Mouse (Mus musculus) stomach, embryonic 14.5 days (tissue): Measurements from ENCODE around the gene Gpx7. TPM values are rescaled to one million over a fixed set of nuclear protein-coding genes. Genes with fewer than 3 reads are reported as not detected.

ENCODE experiments used
- ATAC-seq: fragments of 200-750 bp; cut with Nextera tagmentation; 2 replicates; pipeline ENCODE4 v1.8.0; 2017; ENCODE audit warnings: low read depth, moderate TSS enrichment; ENCODE audit not compliant: insufficient number of reproducible peaks, insufficient read depth, low FRiP score
- H3K27ac ChIP-seq: fragments of 300-500 bp; sonication (generic); 2 replicates; pipeline ENCODE4 v1.5.1; 2014; ENCODE audit warnings: mild to moderate bottlenecking, low read length, moderate library complexity, mixed read lengths
- H3K27me3 ChIP-seq: fragments of 300-500 bp; sonication (generic); 2 replicates; pipeline ENCODE4 v1.6.1; 2014; ENCODE audit warnings: low read length, control low read depth, mixed read lengths; ENCODE audit not compliant: control insufficient read depth, insufficient read depth
- H3K36me3 ChIP-seq: fragments of 300-500 bp; sonication (generic); 2 replicates; pipeline ENCODE4 v1.6.1; 2014; ENCODE audit warnings: mild to moderate bottlenecking, control low read depth, low read length, moderate library complexity, mixed read lengths; ENCODE audit not compliant: control insufficient read depth, insufficient read depth
- H3K4me1 ChIP-seq: fragments of 300-500 bp; sonication (generic); 2 replicates; pipeline ENCODE4 v1.6.1; 2014; ENCODE audit warnings: low read length, control low read depth, mixed read lengths; ENCODE audit not compliant: control insufficient read depth, insufficient read depth
- H3K4me2 ChIP-seq: fragments of 300-500 bp; sonication (generic); replicated peaks from 2 replicates; pipeline ENCODE4 v1.6.1; 2014; ENCODE audit warnings: low read depth, low read length, control low read depth
- H3K4me3 ChIP-seq: fragments of 300-500 bp; sonication (generic); 2 replicates; pipeline ENCODE4 v1.5.1; 2014; ENCODE audit warnings: low read depth, low read length, control low read depth
- H3K9ac ChIP-seq: fragments of 300-500 bp; sonication (generic); replicated peaks from 2 replicates; pipeline ENCODE4 v1.6.1; 2014; ENCODE audit warnings: low read depth, mild to moderate bottlenecking, control low read depth, low read length, moderate library complexity, mixed read lengths
- H3K9me3 ChIP-seq: fragments of 300-500 bp; sonication (generic); 2 replicates; pipeline ENCODE4 v1.6.1; 2016; ENCODE audit warnings: low read depth, low read length, control low read depth; ENCODE audit not compliant: control insufficient read depth
- WGBS: fragments of 180-500 bp; shearing (Covaris S2); extraction: QIAGEN DNeasy Blood & Tissue Kit; methylation state at CpG from one replicate; pipeline ENCODE4 v1.1.7; 2014; 5-methylcytosine and 5-hydroxymethylcytosine counted together
- polyA plus RNA-seq: library from polyadenylated mRNA; unstranded; fragments of >200 nt; fragmentation: Nextera tagmentation; extraction: Ambion mirVana; gene quantifications from 2 replicates; pipeline ENCODE4 v1.2.1, GENCODE M21; 2014

Gpx7 gene
- polyA plus RNA-seq, 1 experiment from 2014 or later, result 65.8 TPM

- no peaks in the 10 kb centered on the region for H3K27me3 ChIP-seq
- no peak overlapping the region for H3K4me3 ChIP-seq
- WGBS, result 9% methylated on average over 6 of the region's 6 CpGs
- H3K9ac ChIP-seq, result no peak overlapping the region
- H3K4me1 ChIP-seq, result peaks cover 27% of the 10 kb centered on the region; the same call in 1 of the 2 replicates
- no peaks in the 10 kb centered on the region for H3K9me3 ChIP-seq
- no peaks in the 10 kb centered on the region for H3K36me3 ChIP-seq
- ATAC-seq, result peak; percentile 72; the same call in 1 of the 2 replicates
- peak overlapping the region; percentile 59; the same call in 1 of the 2 replicates for H3K27ac ChIP-seq
- H3K4me2 ChIP-seq, result no peak overlapping the region
These were observed 26.6 kb upstream of the Gpx7 start for GRCm38 (mm10) chr4:108433341-108433740.

- no peaks in the 10 kb centered on the region for H3K36me3 ChIP-seq
- no peaks in the 10 kb centered on the region for H3K27me3 ChIP-seq
- no peak overlapping the region for H3K27ac ChIP-seq
- 38% methylated on average over 2 of the region's 2 CpGs for WGBS
- H3K9me3 ChIP-seq, result no peaks in the 10 kb centered on the region
- H3K4me2 ChIP-seq, result no peak overlapping the region
- ATAC-seq, result no peak
- H3K4me1 ChIP-seq, result peaks cover 27% of the 10 kb centered on the region; the same call in 1 of the 2 replicates
- H3K9ac ChIP-seq, result no peak overlapping the region
- H3K4me3 ChIP-seq, result no peak overlapping the region
These were observed 24.8 kb upstream of the Gpx7 start for GRCm38 (mm10) chr4:108431561-108431936.

GRCm38 (mm10) chr4:108430656-108431560 is 24.1 kb upstream of the Gpx7 start:
- Histone ChIP-seq H3K4me2 (no peak overlapping the region), H3K27me3 (no peaks in the 10 kb centered on the region), H3K4me1 (peaks cover 27% of the 10 kb centered on the region; the same call in 1 of the 2 replicates), H3K9me3 (no peaks in the 10 kb centered on the region), H3K27ac (no peak overlapping the region), H3K4me3 (no peak overlapping the region), H3K9ac (no peak overlapping the region), H3K36me3 (no peaks in the 10 kb centered on the region)
- ATAC-seq, result no peak
- WGBS, result 54% methylated on average over 4 of the region's 4 CpGs

GRCm38 (mm10) chr4:108428341-108428721 is 21.6 kb upstream of the Gpx7 start:
- no peak overlapping the region for H3K9ac ChIP-seq
- peaks cover 23% of the 10 kb centered on the region; the same call in 1 of the 2 replicates for H3K4me1 ChIP-seq
- 72% methylated on average over 6 of the region's 6 CpGs for WGBS
- no peak overlapping the region for H3K4me2 ChIP-seq
- H3K27ac ChIP-seq, result 0 out of 2 replicates have a peak overlapping the region, but pooled peaks have one; percentile 12
- no peaks in the 10 kb centered on the region for H3K9me3 ChIP-seq
- H3K36me3 ChIP-seq, result no peaks in the 10 kb centered on the region
- no peaks in the 10 kb centered on the region for H3K27me3 ChIP-seq
- H3K4me3 ChIP-seq, result no peak overlapping the region
- no peak for ATAC-seq

GRCm38 (mm10) chr4:108427719-108428340 is 21.1 kb upstream of the Gpx7 start:
- Histone ChIP-seq H3K4me1 (peaks cover 19% of the 10 kb centered on the region; the same call in 1 of the 2 replicates), H3K9ac (no peak overlapping the region), H3K4me3 (no peak overlapping the region), H3K27me3 (no peaks in the 10 kb centered on the region), H3K4me2 (no peak overlapping the region), H3K9me3 (no peaks in the 10 kb centered on the region), H3K27ac (0 out of 2 replicates have a peak overlapping the region, but pooled peaks have one; percentile 12), H3K36me3 (no peaks in the 10 kb centered on the region)
- 42% methylated on average over 11 of the region's 11 CpGs for WGBS
- peak; percentile 87 for ATAC-seq

- WGBS, result 54% methylated on average over 2 of the region's 2 CpGs
- H3K4me1 ChIP-seq, result no peaks in the 10 kb centered on the region
- H3K27ac ChIP-seq, result no peak overlapping the region
- no peaks in the 10 kb centered on the region for H3K9me3 ChIP-seq
- H3K27me3 ChIP-seq, result no peaks in the 10 kb centered on the region
- H3K36me3 ChIP-seq, result no peaks in the 10 kb centered on the region
- H3K4me2 ChIP-seq, result no peak overlapping the region
- H3K9ac ChIP-seq, result no peak overlapping the region
- no peak for ATAC-seq
- H3K4me3 ChIP-seq, result no peak overlapping the region
These were observed 17.8 kb upstream of the Gpx7 start for GRCm38 (mm10) chr4:108424587-108424986.

GRCm38 (mm10) chr4:108407621-108408020 is 860 bp upstream of the Gpx7 start:
- H3K4me3 ChIP-seq, result no peak overlapping the region
- no peak for ATAC-seq
- WGBS, result 48% methylated on average over 8 of the region's 8 CpGs
- H3K27me3 ChIP-seq, result no peaks in the 10 kb centered on the region
- no peaks in the 10 kb centered on the region for H3K36me3 ChIP-seq
- H3K9me3 ChIP-seq, result no peaks in the 10 kb centered on the region
- peaks cover 16% of the 10 kb centered on the region; the same call in 1 of the 2 replicates for H3K4me1 ChIP-seq
- H3K4me2 ChIP-seq, result no peak overlapping the region
- no peak overlapping the region for H3K27ac ChIP-seq
- no peak overlapping the region for H3K9ac ChIP-seq

GRCm38 (mm10) chr4:108406138-108406860 is 462 bp downstream of the Gpx7 start:
- Histone ChIP-seq H3K9ac (peak overlapping the region; percentile 74), H3K27me3 (no peaks in the 10 kb centered on the region), H3K4me2 (peak overlapping the region; percentile 72), H3K4me3 (peak overlapping the region; percentile 41), H3K27ac (peak overlapping the region; percentile 70; the same call in 1 of the 2 replicates), H3K4me1 (peaks cover 16% of the 10 kb centered on the region; the same call in 1 of the 2 replicates), H3K36me3 (no peaks in the 10 kb centered on the region), H3K9me3 (no peaks in the 10 kb centered on the region)
- WGBS, result 6% methylated on average over 52 of the region's 52 CpGs
- peak; percentile 83 for ATAC-seq
